Mouse (Mus musculus): Measurements from ENCODE around the gene Aldh3b1. TPM values are rescaled to one million over a fixed set of nuclear protein-coding genes. Genes with fewer than 3 reads are reported as not detected.

The Aldh3b1 gene
- polyA plus RNA-seq, 1 experiment, result not detected

- no peak for TF ChIP-seq TAL1 (IDR thresholded peaks at IDR 0.05; ENCODE audit: low read length)
- TF ChIP-seq GATA1 (IDR thresholded peaks at IDR 0.05; ENCODE audit: low read length), result no peak
- Histone ChIP-seq H3K36me3 (ENCODE audit: control insufficient read depth) (peaks cover 58% of the 10 kb centered on the region), H3K9me3 (ENCODE audit: control insufficient read depth, low read length) (no peaks in the 10 kb centered on the region), H3K27me3 (ENCODE audit: control insufficient read depth) (no peaks in the 10 kb centered on the region), H3K4me1 (ENCODE audit: control insufficient read depth) (peaks cover 41% of the 10 kb centered on the region), H3K4me3 (replicated peaks) (peak within 1 kb of the TSS; percentile 70)
Measured at GRCm38 (mm10) chr19:3906795-3907786, 22.5 kb downstream of the Aldh3b1 start, which contains the start of gene Tcirg1. Tcirg1 (minus strand) TSS chr19:3907133.

- peaks cover 59% of the 10 kb centered on the region for H3K36me3 ChIP-seq (ENCODE audit: control insufficient read depth)
- H3K4me1 ChIP-seq (ENCODE audit: control insufficient read depth), result peaks cover 34% of the 10 kb centered on the region
- H3K9me3 ChIP-seq (ENCODE audit: control insufficient read depth, low read length), result no peaks in the 10 kb centered on the region
- peak overlapping the region; percentile 70 for H3K4me3 ChIP-seq (replicated peaks)
- no peaks in the 10 kb centered on the region for H3K27me3 ChIP-seq (ENCODE audit: control insufficient read depth)
- TF ChIP-seq TAL1 (IDR thresholded peaks at IDR 0.05; ENCODE audit: low read length) (no peak), GATA1 (IDR thresholded peaks at IDR 0.05; ENCODE audit: low read length) (no peak)
Measured at GRCm38 (mm10) chr19:3906326-3906725, 23.3 kb downstream of the Aldh3b1 start.

DNA sequence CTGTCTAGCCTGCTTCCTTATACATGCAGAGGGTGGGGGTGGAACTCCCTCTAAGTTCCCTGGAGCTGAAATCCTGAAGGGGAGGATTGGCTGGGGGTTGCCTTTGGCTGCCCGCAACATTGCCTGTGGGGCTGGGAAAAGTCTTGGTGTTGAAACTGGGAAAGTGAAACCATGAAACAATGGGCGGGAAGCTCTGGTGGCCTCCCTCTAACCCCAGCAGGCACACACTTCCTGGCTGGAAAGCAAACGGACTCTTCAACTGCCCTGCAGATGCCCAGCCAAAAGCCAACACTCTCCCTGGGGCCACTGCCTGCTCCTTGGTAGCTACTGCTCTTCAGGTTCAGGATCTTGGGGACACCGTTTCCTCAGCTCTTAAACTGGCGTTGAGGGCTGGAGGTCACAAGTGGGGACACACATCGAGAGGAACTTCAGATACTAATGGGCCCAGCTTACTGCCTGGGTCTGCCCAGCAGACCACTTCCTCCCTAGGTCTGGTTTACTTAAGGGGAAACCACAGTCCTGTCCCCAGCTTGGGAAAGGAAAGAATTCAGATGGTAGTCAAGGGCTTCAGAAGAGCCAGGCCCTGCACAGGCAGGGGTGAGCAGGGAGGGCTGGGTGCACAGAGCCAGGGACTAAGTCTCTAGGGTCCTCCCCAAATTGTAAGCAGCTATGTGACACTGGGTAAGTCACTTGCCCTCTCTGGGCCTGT, 24.2 kb downstream of the Aldh3b1 start:
- H3K4me3 ChIP-seq (replicated peaks), result peak overlapping the region; percentile 70
- no peaks in the 10 kb centered on the region for H3K27me3 ChIP-seq (ENCODE audit: control insufficient read depth)
- no peaks in the 10 kb centered on the region for H3K9me3 ChIP-seq (ENCODE audit: control insufficient read depth, low read length)
- TF ChIP-seq TAL1 (IDR thresholded peaks at IDR 0.05; ENCODE audit: low read length) (no peak), GATA1 (IDR thresholded peaks at IDR 0.05; ENCODE audit: low read length) (no peak)
- H3K4me1 ChIP-seq (ENCODE audit: control insufficient read depth), result peaks cover 31% of the 10 kb centered on the region
- H3K36me3 ChIP-seq (ENCODE audit: control insufficient read depth), result peaks cover 50% of the 10 kb centered on the region

DNA sequence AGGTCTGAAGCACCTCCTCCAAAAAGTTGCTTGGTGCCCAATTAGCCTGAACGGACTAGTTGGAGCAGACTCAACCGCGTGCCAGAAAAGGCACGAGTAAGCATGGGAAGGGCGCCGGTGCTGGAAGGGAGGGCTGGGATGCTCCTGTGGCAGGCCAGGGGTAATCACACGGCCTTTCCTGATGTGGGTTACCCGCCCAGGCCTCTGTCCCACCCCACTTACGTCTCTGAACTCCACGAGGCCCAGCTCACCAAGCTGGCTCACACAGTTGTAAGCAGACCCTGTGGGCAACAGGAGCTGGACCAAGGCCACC, 25.3 kb downstream of the Aldh3b1 start:
- no peaks in the 10 kb centered on the region for H3K9me3 ChIP-seq (ENCODE audit: control insufficient read depth, low read length)
- H3K4me3 ChIP-seq (replicated peaks), result no peak overlapping the region
- H3K4me1 ChIP-seq (ENCODE audit: control insufficient read depth), result peaks cover 31% of the 10 kb centered on the region
- no peaks in the 10 kb centered on the region for H3K27me3 ChIP-seq (ENCODE audit: control insufficient read depth)
- H3K36me3 ChIP-seq (ENCODE audit: control insufficient read depth), result peaks cover 39% of the 10 kb centered on the region
- TF ChIP-seq TAL1 (IDR thresholded peaks at IDR 0.05; ENCODE audit: low read length) (no peak), GATA1 (IDR thresholded peaks at IDR 0.05; ENCODE audit: low read length) (no peak)

DNA sequence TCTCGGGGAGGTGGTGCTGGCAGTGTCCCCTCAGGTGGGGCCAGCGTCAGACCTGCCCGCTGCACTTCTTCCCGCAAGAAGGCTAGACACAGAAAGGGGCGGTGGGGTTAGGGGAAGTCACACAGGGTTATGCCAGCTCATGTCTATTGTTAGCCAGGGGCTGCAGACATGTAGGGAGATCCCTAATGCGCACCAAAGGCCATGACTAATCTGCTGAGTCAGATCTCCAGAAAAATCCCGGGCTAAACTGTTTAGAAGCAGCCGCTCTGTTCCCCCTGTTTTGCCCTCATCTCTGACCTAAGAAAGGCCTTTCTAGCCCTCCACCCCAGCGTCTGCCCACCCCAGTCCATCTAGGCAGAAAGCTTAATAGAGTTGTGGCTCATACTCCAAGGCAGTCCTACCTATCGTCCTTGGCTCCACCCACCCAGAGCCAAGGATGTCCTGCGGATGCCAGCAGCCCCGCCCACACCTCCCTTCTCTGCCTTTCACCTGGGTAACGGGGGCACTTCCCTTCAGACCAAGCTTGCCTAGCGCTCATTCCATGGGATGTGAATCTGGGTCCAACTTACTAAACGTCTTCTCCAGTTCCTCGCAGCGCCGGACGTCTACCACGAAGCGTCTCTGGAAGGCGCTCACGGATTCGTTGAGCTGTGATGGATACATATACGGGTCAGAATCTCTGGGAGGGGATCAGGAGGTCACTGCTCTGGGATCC, 25.8 kb downstream of the Aldh3b1 start:
- H3K4me3 ChIP-seq (replicated peaks), result no peak overlapping the region
- H3K9me3 ChIP-seq (ENCODE audit: control insufficient read depth, low read length), result no peaks in the 10 kb centered on the region
- no peaks in the 10 kb centered on the region for H3K27me3 ChIP-seq (ENCODE audit: control insufficient read depth)
- H3K4me1 ChIP-seq (ENCODE audit: control insufficient read depth), result peaks cover 31% of the 10 kb centered on the region
- no peak for TF ChIP-seq GATA1 (IDR thresholded peaks at IDR 0.05; ENCODE audit: low read length)
- TF ChIP-seq TAL1 (IDR thresholded peaks at IDR 0.05; ENCODE audit: low read length), result no peak
- H3K36me3 ChIP-seq (ENCODE audit: control insufficient read depth), result peaks cover 36% of the 10 kb centered on the region

- Histone ChIP-seq H3K9me3 (ENCODE audit: control insufficient read depth, low read length) (no peaks in the 10 kb centered on the region), H3K4me3 (replicated peaks) (no peak overlapping the region), H3K4me1 (ENCODE audit: control insufficient read depth) (peaks cover 30% of the 10 kb centered on the region), H3K36me3 (ENCODE audit: control insufficient read depth) (peaks cover 33% of the 10 kb centered on the region), H3K27me3 (ENCODE audit: control insufficient read depth) (no peaks in the 10 kb centered on the region)
- TF ChIP-seq TAL1 (IDR thresholded peaks at IDR 0.05; ENCODE audit: low read length), result no peak
- TF ChIP-seq GATA1 (IDR thresholded peaks at IDR 0.05; ENCODE audit: low read length), result no peak
Measured at GRCm38 (mm10) chr19:3902966-3903365, 26.6 kb downstream of the Aldh3b1 start.

DNA sequence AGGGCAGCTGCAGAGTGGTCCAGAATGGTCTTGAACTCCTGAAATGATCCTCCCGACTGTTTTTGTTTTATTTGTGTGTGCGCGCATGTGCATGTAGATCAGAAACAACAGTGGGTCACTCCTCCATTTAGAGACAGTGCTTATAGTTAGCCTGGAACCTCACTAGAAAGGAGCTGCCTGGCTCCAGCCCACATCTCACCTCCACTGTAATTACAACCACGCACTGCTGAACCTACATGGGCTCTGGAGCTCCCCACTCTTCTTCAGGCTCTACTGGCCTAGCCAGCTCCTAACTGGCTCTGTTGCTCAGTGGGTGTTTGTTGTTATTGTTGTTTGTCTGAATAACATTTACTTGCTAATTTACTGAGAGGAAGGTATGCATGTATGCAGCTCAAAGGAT, 30.0 kb downstream of the Aldh3b1 start:
- Histone ChIP-seq H3K4me1 (ENCODE audit: control insufficient read depth) (no peaks in the 10 kb centered on the region), H3K27me3 (ENCODE audit: control insufficient read depth) (no peaks in the 10 kb centered on the region), H3K36me3 (ENCODE audit: control insufficient read depth) (peaks cover 54% of the 10 kb centered on the region), H3K9me3 (ENCODE audit: control insufficient read depth, low read length) (no peaks in the 10 kb centered on the region), H3K4me3 (replicated peaks) (no peak overlapping the region)
- no peak for TF ChIP-seq TAL1 (IDR thresholded peaks at IDR 0.05; ENCODE audit: low read length)
- TF ChIP-seq GATA1 (IDR thresholded peaks at IDR 0.05; ENCODE audit: low read length), result no peak

GRCm38 (mm10) chr19:3898952-3899351, 30.7 kb downstream of the Aldh3b1 start:
- Histone ChIP-seq H3K27me3 (ENCODE audit: control insufficient read depth) (no peaks in the 10 kb centered on the region), H3K9me3 (ENCODE audit: control insufficient read depth, low read length) (no peaks in the 10 kb centered on the region), H3K4me3 (replicated peaks) (no peak overlapping the region), H3K36me3 (ENCODE audit: control insufficient read depth) (peaks cover 61% of the 10 kb centered on the region), H3K4me1 (ENCODE audit: control insufficient read depth) (no peaks in the 10 kb centered on the region)
- TF ChIP-seq GATA1 (IDR thresholded peaks at IDR 0.05; ENCODE audit: low read length), result no peak
- TF ChIP-seq TAL1 (IDR thresholded peaks at IDR 0.05; ENCODE audit: low read length), result no peak

All from erythroblast, embryonic 14.5 days (primary cell).